In genomic region chr3:105037240-105037770, GRCm38 (mm10) we compare ENCODE assay signal across 26 mouse cellular contexts. TPM values are rescaled to one million over a fixed set of nuclear protein-coding genes. Genes with fewer than 3 reads are reported as not detected.
DNase-seq lines count a peak whose midpoint lies in the region; TF ChIP-seq lines count a peak whose summit lies in the region.
"Had no signal": no experiment of that assay in that cellular context is flagged by ENCODE, and none has a peak within 500 bp of the region (broad histone marks: within the 10 kb centered on the region; RNA-seq: fewer than 3 reads in every experiment).

No protein-coding gene starts in this region.

- no peaks in the 10 kb centered on the region for H3K27me3 ChIP-seq in heart, adult 2 months (ENCODE audit: control insufficient read depth, insufficient read depth, low read length)
- H3K27me3 ChIP-seq in CH12.LX (replicated peaks) = no peaks in the 10 kb centered on the region
- H3K27me3 ChIP-seq in cerebellum, adult 2 months (ENCODE audit: control insufficient read depth, insufficient read depth, low read length) = no peaks in the 10 kb centered on the region
- H3K27me3 ChIP-seq: embryonic facial prominence, embryonic 13.5 days; forebrain, embryonic 15.5 days; hindbrain, embryonic 13.5 days; midbrain, embryonic 15.5 days had no signal

- no peak for TF ChIP-seq CTCF in heart, adult 2 months (IDR thresholded peaks at IDR 0.05)
- no peak for TF ChIP-seq CTCF in left cerebral cortex, adult 2 months (IDR thresholded peaks at IDR 0.05)
- TF ChIP-seq CTCF in CH12.LX (conservative IDR thresholded peaks at IDR 0.05 in 1 of 2, IDR thresholded peaks at IDR 0.05 in 1 of 2; ENCODE audit: low read depth in 2 of 2, low read length in 2 of 2) = no peak
- TF ChIP-seq CTCF in bone marrow macrophage, adult 2 months (IDR thresholded peaks at IDR 0.05; ENCODE audit: low read depth, low read length) = no peak
- no peak for TF ChIP-seq CTCF in cerebellum, adult 2 months (IDR thresholded peaks at IDR 0.05; ENCODE audit: borderline replicate concordance, insufficient read depth, low read depth, low read length)

- no peaks in the 10 kb centered on the region for H3K9me3 ChIP-seq in CH12.LX (replicated peaks; ENCODE audit: low read length)
- H3K9me3 ChIP-seq: embryonic facial prominence, embryonic 13.5 days; forebrain, embryonic 15.5 days; hindbrain, embryonic 13.5 days; midbrain, embryonic 15.5 days had no signal

- no peak for TF ChIP-seq EP300 in heart, adult 2 months (IDR thresholded peaks at IDR 0.05; ENCODE audit: insufficient read depth, low read depth, low read length)
- no peak for TF ChIP-seq EP300 in CH12.LX (IDR thresholded peaks at IDR 0.05; ENCODE audit: low read length)

- peaks cover 30% of the 10 kb centered on the region for H3K4me1 ChIP-seq in heart, adult 2 months (ENCODE audit: control insufficient read depth, insufficient read depth, low read length)
- peaks cover 4 to 30% of the 10 kb centered on the region in 2 experiments; a peak in 2 of 4 replicates for H3K4me1 ChIP-seq in CH12.LX (ENCODE audit: control insufficient read depth in 1 of 2, insufficient read depth in 2 of 2)
- peaks cover 63% of the 10 kb centered on the region for H3K4me1 ChIP-seq in bone marrow macrophage, adult 2 months (ENCODE audit: control insufficient read depth, insufficient read depth, low read length)
- peaks cover 4% of the 10 kb centered on the region; the same call in 1 of the 2 replicates for H3K4me1 ChIP-seq in cerebellum, adult 2 months (ENCODE audit: control insufficient read depth, insufficient read depth, low read length)
- H3K4me1 ChIP-seq: midbrain, embryonic 15.5 days had no signal

- peaks cover 34% of the 10 kb centered on the region for H3K36me3 ChIP-seq in heart, adult 2 months (ENCODE audit: control insufficient read depth, insufficient read depth, low read length)
- no peaks in the 10 kb centered on the region for H3K36me3 ChIP-seq in CH12.LX (replicated peaks in 1 of 2; ENCODE audit: control insufficient read depth in 1 of 2, insufficient read depth in 1 of 2, low read length in 1 of 2)

- H3K27ac ChIP-seq in heart, adult 2 months = peak overlapping the region; percentile 85
- H3K27ac ChIP-seq in left cerebral cortex, adult 2 months = 0 out of 2 replicates have a peak overlapping the region, but pooled peaks have one; percentile 11
- H3K27ac ChIP-seq in CH12.LX (ENCODE audit: insufficient read depth, low read depth) = no peak overlapping the region
- H3K27ac ChIP-seq in bone marrow macrophage, adult 2 months (ENCODE audit: insufficient read depth, low read depth, low read length) = peak overlapping the region; percentile 99
- H3K27ac ChIP-seq in cerebellum, adult 2 months (ENCODE audit: insufficient read depth, low read length) = no peak overlapping the region
- H3K27ac ChIP-seq: embryonic facial prominence, embryonic 13.5 days; forebrain, embryonic 15.5 days; liver, embryonic 14.5 days; midbrain, embryonic 15.5 days had no signal

- H3K4me2 ChIP-seq in CH12.LX (ENCODE audit: insufficient read depth, low read depth, poor library complexity, severe bottlenecking) = 0 out of 2 replicates have a peak overlapping the region, but pooled peaks have one; percentile 2
- H3K4me2 ChIP-seq: embryonic facial prominence, embryonic 13.5 days; forebrain, embryonic 15.5 days; hindbrain, embryonic 13.5 days; midbrain, embryonic 15.5 days had no signal

- no peak for TF ChIP-seq POLR2A in heart, adult 2 months (IDR thresholded peaks at IDR 0.05; ENCODE audit: insufficient read depth, low read depth, low read length)
- no peak for TF ChIP-seq POLR2A in CH12.LX (IDR thresholded peaks at IDR 0.05; ENCODE audit: low read depth, low read length)
- no peak for TF ChIP-seq POLR2A in bone marrow macrophage, adult 2 months (IDR thresholded peaks at IDR 0.05; ENCODE audit: borderline replicate concordance, low read depth, low read length)
- no peak for TF ChIP-seq POLR2A in cerebellum, adult 2 months (IDR thresholded peaks at IDR 0.05; ENCODE audit: borderline replicate concordance, insufficient read depth, low read length)

- peaks cover 2% of the 10 kb centered on the region; the same call in 1 of the 2 replicates for H3K79me2 ChIP-seq in heart, adult 2 months (replicated peaks; ENCODE audit: control insufficient read depth, insufficient read depth, low read length)
- H3K79me2 ChIP-seq in CH12.LX (replicated peaks; ENCODE audit: control insufficient read depth, extremely low read depth, insufficient read depth, poor library complexity, severe bottlenecking) = no peaks in the 10 kb centered on the region; the same call in 1 of the 2 replicates

- WGBS in heart, adult 2 months = 58% methylated on average over 6 of the region's 6 CpGs
- 91% methylated on average over 6 of the region's 6 CpGs for WGBS in cerebellum, adult 2 months

- DNase-seq in heart, adult 2 months = no peak
- no peak for DNase-seq in heart, adult 18-20 months
- DNase-seq in left cerebral cortex, adult 2 months (ENCODE audit: extremely low spot score in 1 of 2, low spot score in 2 of 2) = no peak
- DNase-seq in left cerebral cortex, adult 18-20 months (ENCODE audit: low spot score in 2 of 2) = no peak
- no peak for DNase-seq in CH12.LX (ENCODE audit: extremely low read depth)
- no peak for DNase-seq in cerebellum, adult 2 months
- DNase-seq: adrenal gland, adult 2 months; cerebellum, postnatal 14 days; gastrocnemius, postnatal 36 days; kidney, adult 2 months; kidney, postnatal 25 days; right cerebral cortex, postnatal 25 days; thymus, postnatal 36 days had no signal

- no peak overlapping the region for H3K4me3 ChIP-seq in heart, adult 2 months
- no peak overlapping the region for H3K4me3 ChIP-seq in left cerebral cortex, adult 2 months
- no peak overlapping the region for H3K4me3 ChIP-seq in CH12.LX (replicated peaks in 1 of 3; ENCODE audit: low read depth in 2 of 3, low read length in 2 of 3, poor library complexity in 1 of 3)
- no peak overlapping the region for H3K4me3 ChIP-seq in bone marrow macrophage, adult 2 months (ENCODE audit: insufficient read depth, low read length)
- no peak overlapping the region for H3K4me3 ChIP-seq in cerebellum, adult 2 months (replicated peaks; ENCODE audit: insufficient read depth, low read depth, low read length)
- H3K4me3 ChIP-seq: embryonic facial prominence, embryonic 13.5 days; forebrain, embryonic 15.5 days; hindbrain, embryonic 13.5 days; midbrain, embryonic 15.5 days; myocyte had no signal

- dilution Hi-C loops in CH12.LX (cut with MboI; ENCODE audit: extremely low pct_ligation_motif_present, extremely low pct_unique_long_range_greater_than_20kb, low sequenced_read_pairs) = no loop called here

- no peak for TF ChIP-seq RAD21 in CH12.LX (IDR thresholded peaks at IDR 0.05; ENCODE audit: low read depth, low read length)

- in situ Hi-C loops in CH12.LX (cut with MboI; ENCODE audit: low pct_ligation_motif_present, low pct_unique_long_range_greater_than_20kb, low sequenced_read_pairs) = no loop called here

- intact Hi-C loops in heart, adult 2 months (cut with DNase I) = loop anchor here (2.0 kb wide), 2 partner anchors 15 kb away; partner anchors contain the start of gene Cttnbp2nl
- intact Hi-C loops in left cerebral cortex, adult 2 months (cut with DNase I) = no loop called here

- H3K9ac ChIP-seq in heart, adult 2 months (ENCODE audit: low read depth, low read length) = no peak overlapping the region
- no peak overlapping the region for H3K9ac ChIP-seq in CH12.LX (ENCODE audit: insufficient read depth, low read depth)
- H3K9ac ChIP-seq: embryonic facial prominence, embryonic 13.5 days; forebrain, embryonic 15.5 days; hindbrain, embryonic 13.5 days; liver, embryonic 14.5 days; midbrain, embryonic 15.5 days had no signal

TF ChIP-seq in CH12.LX, 34 proteins besides CTCF, POLR2A, EP300 and RAD21:
- TF ChIP-seq NRF1 (IDR thresholded peaks at IDR 0.05; ENCODE audit: low read depth, low read length) (no peak), ZKSCAN1 (IDR thresholded peaks at IDR 0.05; ENCODE audit: borderline replicate concordance, low read depth, low read length) (no peak), MAZ (IDR thresholded peaks at IDR 0.05; ENCODE audit: low read depth, low read length) (no peak), NELFE (IDR thresholded peaks at IDR 0.05; ENCODE audit: low read depth, low read length) (no peak), USF2 (conservative IDR thresholded peaks at IDR 0.05; ENCODE audit: low read depth, low read length) (no peak), USF1 (IDR thresholded peaks at IDR 0.05; ENCODE audit: low read depth, low read length) (no peak)

RNA-seq across cellular contexts. Expression of gene Cttnbp2nl, which starts 15.6 kb away (rescaled TPM):
- total RNA-seq in heart, adult 2 months (2021) = 10 to 100 TPM; 15.3 to 20.9 TPM
- polyA plus RNA-seq in heart, adult 2 months (2012; rRNA removed) = 3.9 and 4.1 TPM in 2 replicates
- total RNA-seq in heart, adult 18-20 months (2021) = 10 to 100 TPM; 20.7 to 21.6 TPM
- 10 to 100 TPM; 23.8 to 27.9 TPM for total RNA-seq in left cerebral cortex, adult 2 months (2021)
- total RNA-seq in left cerebral cortex, adult 18-20 months (2021) = 10 to 100 TPM; 26.0 to 31.0 TPM
- 0.17 and 0.21 TPM in 2 replicates for total RNA-seq in CH12.LX (2012; rRNA removed)
- 0.28 and 0.43 TPM in 2 replicates for total RNA-seq in CH12.LX (2014; rRNA removed)
- polyA plus RNA-seq in CH12.LX (2012; ENCODE audit: insufficient read length, low read depth) = 0.70 and 0.78 TPM in 2 replicates
- 94.8 and 127 TPM in 2 replicates for polyA plus RNA-seq in bone marrow macrophage, adult 2 months (2012; ENCODE audit: insufficient read depth, insufficient read length, missing spikeins)
- polyA plus RNA-seq in cerebellum, adult 2 months (2012; rRNA removed) = 7.4 TPM in 2 replicates
- total RNA-seq: megakaryocyte-erythroid progenitor cell, adult 5-6 weeks had no signal

RNA-seq across cellular contexts. Expression of gene 4930564D02Rik, which starts 29.3 kb away (rescaled TPM):
- total RNA-seq in heart, adult 2 months (2021) = not detected
- polyA plus RNA-seq in heart, adult 2 months (2012; rRNA removed) = not detected in 2 replicates
- not detected for total RNA-seq in heart, adult 18-20 months (2021)
- not detected for total RNA-seq in left cerebral cortex, adult 2 months (2021)
- total RNA-seq in left cerebral cortex, adult 18-20 months (2021) = not detected
- total RNA-seq in CH12.LX (2012; rRNA removed) (not detected in 2 replicates), CH12.LX (2014; rRNA removed) (not detected in 2 replicates)
- polyA plus RNA-seq in CH12.LX (2012; ENCODE audit: insufficient read length, low read depth) = not detected in 2 replicates
- not detected in 2 replicates for polyA plus RNA-seq in bone marrow macrophage, adult 2 months (2012; ENCODE audit: insufficient read depth, insufficient read length, missing spikeins)
- polyA plus RNA-seq in cerebellum, adult 2 months (2012; rRNA removed) = not detected in 2 replicates
- total RNA-seq: adrenal gland, adult 2 months; gastrocnemius, postnatal 36 days; megakaryocyte-erythroid progenitor cell, adult 5-6 weeks; neutrophil, adult 5-6 weeks had no signal
- polyA plus RNA-seq: adrenal gland, adult 2 months; embryonic facial prominence, embryonic 13.5 days; forebrain, embryonic 15.5 days; heart, embryonic 16.5 days; hindbrain, embryonic 13.5 days; inflammation-experienced regulatory T-cells, adult 6 months; kidney, adult 2 months; limb, embryonic 11.5 days; liver, embryonic 14.5 days; lung, embryonic 16.5 days; midbrain, embryonic 15.5 days; myocyte had no signal

Comparison
In these comparisons a context has a peak if more than half of its experiments do, and no peak if none do; other contexts are left out.
1. H3K27ac ChIP-seq: peak in heart, adult 2 months (single experiment), left cerebral cortex, adult 2 months (single experiment) and bone marrow macrophage, adult 2 months (single experiment); none in CH12.LX (single experiment) and cerebellum, adult 2 months (single experiment).
2. RNA of gene Cttnbp2nl, which starts 15.6 kb away (total RNA-seq): 26.0 to 31.0 TPM in left cerebral cortex, adult 18-20 months, 23.8 to 27.9 TPM in left cerebral cortex, adult 2 months, 20.7 to 21.6 TPM in heart, adult 18-20 months and 15.3 to 20.9 TPM in heart, adult 2 months; 0.17 to 0.43 TPM in CH12.LX; every median in the first group is over 10 times any median in the second.